Mouse (Mus musculus) limb, embryonic 15.5 days (tissue): Measurements from ENCODE around the gene Pgbd5. TPM values are rescaled to one million over a fixed set of nuclear protein-coding genes. Genes with fewer than 3 reads are reported as not detected.
"Not testable (repeated sequence)": the region's sequence is repeated elsewhere in the genome, so short reads cannot be mapped to it uniquely, and the experiment has no call there.

ENCODE experiments used
- ATAC-seq: fragments of 200-750 bp; cut with Nextera tagmentation; 2 replicates; pipeline ENCODE4 v1.8.0; 2017; ENCODE audit warnings: low read depth, moderate TSS enrichment; ENCODE audit not compliant: insufficient number of reproducible peaks, low FRiP score, low TSS enrichment
- H3K27ac ChIP-seq: fragments of 300-500 bp; sonication (generic); 2 replicates; pipeline ENCODE4 v1.5.1; 2015; ENCODE audit warnings: moderate library complexity, mild to moderate bottlenecking, inconsistent platforms
- H3K27me3 ChIP-seq: fragments of 300-500 bp; sonication (generic); 2 replicates; pipeline ENCODE4 v1.6.1; 2015; ENCODE audit warnings: inconsistent platforms
- H3K36me3 ChIP-seq: fragments of 300-500 bp; sonication (generic); 2 replicates; pipeline ENCODE4 v1.6.1; 2015; ENCODE audit warnings: inconsistent platforms
- H3K4me1 ChIP-seq: fragments of 300-500 bp; sonication (generic); 2 replicates; pipeline ENCODE4 v1.6.1; 2015; ENCODE audit warnings: inconsistent platforms
- H3K4me2 ChIP-seq: fragments of 300-500 bp; sonication (generic); 2 replicates; pipeline ENCODE4 v1.6.1; 2015; ENCODE audit warnings: mild to moderate bottlenecking, inconsistent platforms
- H3K4me3 ChIP-seq: fragments of 300-500 bp; sonication (generic); 2 replicates; pipeline ENCODE4 v1.5.1; 2015; ENCODE audit warnings: mild to moderate bottlenecking, inconsistent platforms
- H3K9ac ChIP-seq: fragments of 300-500 bp; sonication (generic); 2 replicates; pipeline ENCODE4 v1.6.1; 2015; ENCODE audit warnings: inconsistent platforms
- H3K9me3 ChIP-seq: fragments of 300-500 bp; sonication (generic); 2 replicates; pipeline ENCODE4 v1.6.1; 2016; ENCODE audit warnings: inconsistent platforms
- WGBS: fragments of 180-500 bp; shearing (Covaris S2); methylation state at CpG from one replicate; pipeline ENCODE4 v1.1.7; 2015; 5-methylcytosine and 5-hydroxymethylcytosine counted together
- polyA plus RNA-seq: library from polyadenylated mRNA; unstranded; fragments of >200 nt; fragmentation: Nextera tagmentation; extraction: Ambion mirVana; gene quantifications from 2 replicates; pipeline ENCODE4 v1.2.1, GENCODE M21; 2015

Gene Pgbd5
- polyA plus RNA-seq, 1 experiment from 2014 or later = 2.3 TPM

DNA sequence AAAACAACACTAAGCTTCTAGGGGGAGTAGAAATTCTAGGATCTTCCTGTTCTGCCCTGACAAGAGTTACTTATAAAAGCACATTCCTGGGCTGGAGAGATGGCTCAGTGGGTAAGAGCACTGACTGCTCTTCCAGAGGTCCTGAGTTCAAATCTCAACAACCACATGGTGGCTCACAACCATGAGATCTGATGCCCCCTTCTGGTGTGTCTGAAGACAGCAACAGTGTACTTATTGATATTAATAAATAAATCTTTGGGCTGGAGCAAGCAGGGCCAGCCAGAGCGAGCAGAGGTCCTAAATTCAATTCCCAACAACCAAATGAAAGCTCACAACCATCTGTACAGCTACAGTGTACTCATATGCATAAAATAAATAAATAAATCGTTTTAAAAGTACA lies 10.7 kb downstream of the Pgbd5 start:
- H3K9me3 ChIP-seq, H3K27ac ChIP-seq, H3K4me2 ChIP-seq, H3K36me3 ChIP-seq, ATAC-seq, H3K4me3 ChIP-seq, H3K9ac ChIP-seq: not testable (repeated sequence)
- 49% methylated on average over 2 of the region's 2 CpGs for WGBS
- Histone ChIP-seq H3K27me3 (peaks cover 32% of the 10 kb centered on the region), H3K4me1 (peaks cover 26% of the 10 kb centered on the region)

DNA sequence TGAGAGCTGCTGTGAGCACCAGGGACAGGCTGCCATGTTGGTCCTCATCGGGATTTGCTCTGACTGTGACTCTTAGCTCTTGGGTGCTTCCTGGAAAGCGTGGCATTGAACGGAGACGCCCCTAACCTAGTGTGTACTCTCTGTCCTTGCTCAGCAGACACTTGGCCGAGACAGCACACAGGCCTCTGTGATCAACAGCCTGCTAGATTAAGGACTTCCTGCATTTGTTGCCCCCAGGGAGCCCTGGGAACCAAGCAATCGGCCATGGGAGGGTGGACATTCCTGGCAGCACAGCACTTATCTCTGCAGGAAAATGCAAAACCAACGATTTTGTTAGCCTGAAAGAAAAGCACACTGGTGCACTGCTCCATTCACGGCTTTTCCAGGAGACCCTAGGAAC lies 18.0 kb downstream of the Pgbd5 start:
- Histone ChIP-seq H3K4me3 (no peak overlapping the region), H3K4me2 (no peak overlapping the region), H3K9ac (no peak overlapping the region), H3K9me3 (no peaks in the 10 kb centered on the region), H3K36me3 (no peaks in the 10 kb centered on the region), H3K27ac (no peak overlapping the region), H3K4me1 (0 out of 2 replicates have a peak, but pooled peaks cover 4% of the 10 kb centered on the region), H3K27me3 (no peaks in the 10 kb centered on the region)
- 45% methylated on average over 8 of the region's 8 CpGs for WGBS
- no peak for ATAC-seq

DNA sequence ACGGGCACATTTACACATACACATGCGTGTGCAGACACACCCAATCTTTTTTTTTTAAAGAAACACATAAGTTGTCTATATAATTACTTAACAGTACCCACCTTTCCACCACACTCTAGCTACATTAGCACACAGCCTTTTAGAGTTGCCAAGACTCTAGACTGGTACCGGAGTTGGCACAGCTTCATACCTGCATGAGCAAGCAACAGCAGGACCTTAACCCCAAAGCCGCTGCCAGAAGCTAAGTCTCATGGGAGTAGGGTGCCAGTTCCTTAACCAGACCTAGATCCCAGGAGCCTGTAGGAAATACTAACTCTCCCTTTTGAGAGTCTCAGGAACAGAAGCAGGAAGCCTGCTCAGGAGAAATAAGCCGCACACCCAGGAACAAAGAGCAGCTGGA lies 20.5 kb downstream of the Pgbd5 start:
- Histone ChIP-seq H3K27me3 (no peaks in the 10 kb centered on the region), H3K9ac (no peak overlapping the region), H3K27ac (no peak overlapping the region), H3K4me2 (no peak overlapping the region), H3K36me3 (no peaks in the 10 kb centered on the region), H3K4me1 (0 out of 2 replicates have a peak, but pooled peaks cover 4% of the 10 kb centered on the region), H3K9me3 (no peaks in the 10 kb centered on the region), H3K4me3 (no peak overlapping the region)
- WGBS = 92% methylated on average over 5 of the region's 5 CpGs
- ATAC-seq = no peak

DNA sequence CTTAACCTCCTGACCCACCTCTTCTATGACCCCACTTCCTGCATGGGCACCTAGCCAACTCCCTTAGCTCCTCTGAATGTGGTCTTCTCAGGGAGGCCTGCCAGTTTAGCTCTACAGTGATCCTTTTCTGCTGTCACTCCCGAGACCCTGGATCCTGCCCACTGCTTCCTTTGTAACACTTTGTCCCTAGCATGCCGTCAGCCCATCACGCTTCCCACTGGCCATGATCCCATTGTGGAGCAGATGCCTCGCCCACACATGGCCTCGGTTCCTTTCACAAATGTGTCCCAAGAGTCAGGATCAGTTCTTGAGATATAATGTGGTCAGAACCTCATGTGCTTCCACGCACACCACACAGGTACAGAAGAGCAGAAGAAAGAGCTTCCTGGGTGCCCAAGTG lies 21.3 kb downstream of the Pgbd5 start:
- Histone ChIP-seq H3K9ac (no peak overlapping the region), H3K36me3 (no peaks in the 10 kb centered on the region), H3K4me2 (no peak overlapping the region), H3K27me3 (no peaks in the 10 kb centered on the region), H3K4me3 (no peak overlapping the region), H3K27ac (no peak overlapping the region), H3K4me1 (0 out of 2 replicates have a peak, but pooled peaks cover 4% of the 10 kb centered on the region), H3K9me3 (no peaks in the 10 kb centered on the region)
- ATAC-seq = no peak
- 76% methylated on average over 6 of the region's 6 CpGs for WGBS

DNA sequence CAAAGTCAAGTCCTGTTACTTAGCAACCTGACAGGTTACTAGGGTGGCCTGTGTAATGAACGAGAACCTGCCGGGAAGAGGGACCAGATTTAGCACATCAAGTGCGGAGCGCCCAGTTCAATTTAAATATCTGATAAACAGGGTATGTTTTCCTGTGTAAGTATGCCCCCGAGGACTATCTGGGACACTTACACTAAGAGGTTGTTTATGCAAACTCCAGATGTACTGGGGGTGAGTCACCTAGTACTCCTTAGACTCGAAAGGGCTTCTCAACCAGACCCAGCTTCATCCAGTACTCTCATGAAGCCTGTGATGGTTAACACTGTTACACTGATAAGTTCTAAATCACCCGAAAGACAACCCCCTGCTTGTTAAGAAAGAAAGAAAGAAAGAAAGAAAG lies 22.8 kb downstream of the Pgbd5 start:
- Histone ChIP-seq H3K9me3 (no peaks in the 10 kb centered on the region), H3K4me1 (0 out of 2 replicates have a peak, but pooled peaks cover 3% of the 10 kb centered on the region), H3K9ac (no peak overlapping the region), H3K27me3 (no peaks in the 10 kb centered on the region), H3K4me3 (no peak overlapping the region), H3K27ac (no peak overlapping the region), H3K36me3 (no peaks in the 10 kb centered on the region), H3K4me2 (no peak overlapping the region)
- 56% methylated on average over 7 of the region's 7 CpGs for WGBS
- no peak for ATAC-seq

DNA sequence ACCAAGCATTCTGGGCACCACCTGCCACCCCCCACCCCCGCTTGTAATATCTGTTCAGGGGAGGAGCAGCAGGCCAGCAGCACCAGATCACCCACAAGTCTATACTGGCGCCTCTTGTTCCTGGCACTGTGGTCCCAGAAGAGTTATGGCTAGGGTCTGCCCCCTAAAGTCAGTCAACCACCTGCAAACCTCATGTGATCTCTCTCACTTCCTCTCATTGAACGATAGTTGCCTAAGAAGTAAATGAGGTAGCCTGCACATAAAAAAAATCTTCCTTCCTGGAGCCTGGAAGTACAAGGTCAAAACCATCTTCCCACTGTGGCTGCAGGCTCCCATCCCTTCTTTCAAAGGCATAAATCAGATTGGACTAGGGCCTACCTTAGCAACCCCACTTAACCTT lies 23.7 kb downstream of the Pgbd5 start:
- H3K27me3 ChIP-seq = no peaks in the 10 kb centered on the region
- H3K9ac ChIP-seq = no peak overlapping the region
- H3K27ac ChIP-seq = no peak overlapping the region
- no peaks in the 10 kb centered on the region for H3K9me3 ChIP-seq
- H3K4me3 ChIP-seq = no peak overlapping the region
- ATAC-seq = no peak
- 55% methylated on average over 3 of the region's 3 CpGs for WGBS
- no peak overlapping the region for H3K4me2 ChIP-seq
- H3K4me1 ChIP-seq = no peaks in the 10 kb centered on the region
- H3K36me3 ChIP-seq = no peaks in the 10 kb centered on the region

DNA sequence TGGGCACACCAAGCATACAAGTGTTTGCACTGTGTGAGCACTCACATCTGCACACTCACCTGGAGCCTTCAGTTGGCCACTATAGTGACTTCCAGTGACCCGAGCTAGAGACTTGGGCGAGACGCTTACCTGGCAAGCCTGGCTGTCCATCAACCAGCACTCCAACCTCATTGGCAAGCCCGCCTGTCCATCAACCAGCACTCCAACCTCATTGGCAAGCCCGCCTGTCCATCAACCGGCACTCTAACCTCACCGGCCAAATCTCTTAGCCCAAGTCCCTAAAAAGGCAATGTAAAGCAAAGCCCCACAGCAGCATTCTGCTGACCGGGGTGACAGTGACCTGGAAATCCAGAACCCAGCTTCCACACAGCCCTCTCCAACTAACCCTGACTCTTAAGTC lies 24.5 kb downstream of the Pgbd5 start:
- no peaks in the 10 kb centered on the region for H3K27me3 ChIP-seq
- ATAC-seq = no peak
- H3K4me1 ChIP-seq = no peaks in the 10 kb centered on the region
- H3K27ac ChIP-seq = no peak overlapping the region
- H3K4me3 ChIP-seq = no peak overlapping the region
- no peaks in the 10 kb centered on the region for H3K36me3 ChIP-seq
- H3K4me2 ChIP-seq = no peak overlapping the region
- 92% methylated on average over 8 of the region's 8 CpGs for WGBS
- no peak overlapping the region for H3K9ac ChIP-seq
- no peaks in the 10 kb centered on the region for H3K9me3 ChIP-seq

DNA sequence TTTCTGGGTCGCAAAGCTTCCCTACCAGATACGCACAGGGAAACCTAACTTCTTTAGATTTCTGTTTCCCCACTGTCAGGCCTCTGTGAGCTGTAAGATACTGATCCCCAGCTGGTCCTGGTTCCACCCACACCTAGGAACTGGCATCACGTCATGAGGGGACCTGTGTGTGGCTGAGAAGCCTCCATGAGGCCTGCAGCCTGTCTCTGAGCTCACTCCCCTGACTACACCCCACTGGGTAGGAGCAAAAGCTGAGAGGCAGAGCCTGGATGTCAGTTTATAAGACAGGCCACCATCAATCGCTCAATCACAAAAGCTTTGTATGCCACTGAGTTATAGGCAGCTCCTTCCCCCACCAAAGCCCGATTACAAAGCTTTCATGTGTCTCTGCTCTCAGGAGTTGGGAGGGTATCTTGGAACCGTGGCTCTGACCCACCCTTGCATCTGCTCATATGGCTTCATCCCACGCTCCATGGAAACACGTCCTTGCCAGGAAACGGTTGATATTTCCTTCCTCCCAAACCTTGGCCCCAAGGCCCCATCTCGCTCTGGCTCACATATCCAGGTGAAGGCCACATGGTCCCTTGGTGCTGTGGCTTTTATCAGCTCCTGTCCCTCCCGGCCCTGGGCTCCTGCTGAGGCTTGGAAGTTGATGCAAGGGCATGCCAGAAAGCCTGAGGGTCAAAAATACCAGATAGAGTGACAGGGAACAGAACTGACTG lies 26.1 kb downstream of the Pgbd5 start:
- Histone ChIP-seq H3K27ac (no peak overlapping the region), H3K9me3 (no peaks in the 10 kb centered on the region), H3K4me3 (no peak overlapping the region), H3K4me1 (no peaks in the 10 kb centered on the region), H3K36me3 (no peaks in the 10 kb centered on the region), H3K4me2 (no peak overlapping the region), H3K27me3 (no peaks in the 10 kb centered on the region), H3K9ac (no peak overlapping the region)
- 67% methylated on average over 11 of the region's 11 CpGs for WGBS
- ATAC-seq = no peak

DNA sequence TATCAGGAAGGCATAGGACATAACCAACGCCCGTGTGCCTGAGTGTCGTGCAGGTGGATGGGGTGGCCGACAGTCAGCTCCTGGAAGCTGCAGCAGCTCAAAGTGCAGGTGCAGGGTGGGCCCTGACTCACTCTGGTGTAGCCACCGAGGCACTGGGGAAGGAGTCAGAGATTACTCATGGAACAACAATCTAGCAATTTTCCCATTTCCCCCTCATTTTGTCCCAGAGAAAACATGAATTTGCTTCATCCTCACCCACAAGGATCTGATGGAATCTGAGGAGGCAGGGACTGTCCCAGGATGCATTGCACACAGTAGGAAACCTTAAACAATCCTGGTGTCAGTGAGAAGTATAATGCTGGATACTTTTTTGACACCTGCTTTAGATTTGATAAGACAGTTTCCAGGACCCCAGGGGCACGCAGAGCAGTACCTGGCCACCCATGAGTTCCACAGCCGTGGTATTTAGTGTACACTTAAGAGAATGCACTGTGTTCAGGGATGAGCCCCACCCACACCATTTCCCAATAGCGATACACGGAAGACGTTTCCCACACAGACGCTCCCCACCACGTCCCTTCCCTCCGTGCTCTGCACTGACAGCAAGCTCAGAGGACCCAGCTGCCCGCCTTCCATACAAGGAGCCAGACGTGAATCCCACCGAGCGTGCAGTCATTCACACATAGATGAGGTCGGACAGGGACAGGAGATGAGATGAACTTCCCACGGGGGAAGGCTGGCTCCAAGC lies 26.8 kb downstream of the Pgbd5 start:
- Histone ChIP-seq H3K27me3 (no peaks in the 10 kb centered on the region), H3K36me3 (no peaks in the 10 kb centered on the region), H3K4me2 (no peak overlapping the region), H3K9ac (no peak overlapping the region), H3K27ac (no peak overlapping the region), H3K9me3 (no peaks in the 10 kb centered on the region), H3K4me1 (no peaks in the 10 kb centered on the region), H3K4me3 (no peak overlapping the region)
- 75% methylated on average over 19 of the region's 19 CpGs for WGBS
- no peak for ATAC-seq

DNA sequence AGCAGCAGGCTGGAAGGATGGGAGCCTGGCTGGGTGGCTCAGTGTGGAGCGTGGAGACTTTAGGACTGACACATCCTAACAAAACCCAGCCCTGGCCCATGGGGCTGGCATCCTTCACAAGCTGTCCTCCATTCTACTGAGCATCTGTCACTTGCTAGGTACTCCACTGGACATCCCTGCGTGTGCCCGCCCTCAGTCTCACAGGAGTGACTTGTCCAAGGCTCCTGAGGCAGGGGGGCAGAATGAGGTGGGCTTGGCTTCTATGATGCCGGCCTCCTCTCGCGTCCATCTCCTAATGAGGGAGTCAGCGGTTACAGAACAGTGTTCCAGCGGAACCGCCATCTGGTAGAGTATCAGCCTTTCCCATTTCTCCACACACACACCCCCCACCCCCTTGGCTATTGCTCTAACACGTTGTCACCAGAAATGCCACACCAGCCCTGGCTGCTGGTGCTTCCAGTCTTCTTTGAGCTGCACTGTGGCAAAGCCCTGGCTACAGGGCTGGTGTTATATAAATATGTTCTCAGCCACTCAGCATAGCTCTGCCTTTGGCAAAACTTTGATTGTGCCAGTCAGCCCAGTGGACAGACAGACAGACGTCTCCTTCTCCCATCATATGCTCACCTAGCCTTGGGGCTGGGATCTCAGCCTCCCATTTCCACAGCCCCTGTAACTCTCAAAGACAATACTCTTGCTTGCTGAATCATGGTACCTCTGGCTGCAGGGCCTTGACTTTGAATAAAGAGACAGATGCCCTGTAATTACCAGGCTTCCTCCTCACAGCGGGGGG lies 34.8 kb downstream of the Pgbd5 start:
- H3K27me3 ChIP-seq = no peaks in the 10 kb centered on the region
- 59% methylated on average over 11 of the region's 12 CpGs for WGBS
- H3K9me3 ChIP-seq = no peaks in the 10 kb centered on the region
- no peak overlapping the region for H3K4me2 ChIP-seq
- H3K4me3 ChIP-seq = no peak overlapping the region
- no peak overlapping the region for H3K9ac ChIP-seq
- H3K27ac ChIP-seq = no peak overlapping the region
- ATAC-seq = no peak
- no peaks in the 10 kb centered on the region for H3K36me3 ChIP-seq
- H3K4me1 ChIP-seq = 0 out of 2 replicates have a peak, but pooled peaks cover 3% of the 10 kb centered on the region

DNA sequence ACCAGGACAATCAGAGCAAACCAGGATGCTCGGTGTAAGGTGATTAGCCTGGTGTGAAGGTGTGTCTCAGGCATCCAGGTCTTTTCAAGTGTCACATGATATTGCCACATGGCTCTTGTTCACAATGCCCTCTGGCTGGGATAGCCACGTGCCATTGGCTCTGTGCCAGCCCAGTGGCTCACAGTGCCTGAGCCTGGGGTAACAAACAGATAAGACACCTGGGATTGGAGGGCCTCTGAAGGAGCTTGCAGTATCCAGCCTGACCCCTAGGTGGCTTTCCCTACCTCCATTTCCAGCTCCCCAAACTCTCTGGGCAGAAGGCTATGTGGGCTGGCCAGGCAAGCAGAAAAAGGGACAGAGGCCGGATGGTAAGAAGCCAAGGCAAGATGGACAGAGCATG lies 35.6 kb downstream of the Pgbd5 start:
- Histone ChIP-seq H3K4me1 (0 out of 2 replicates have a peak, but pooled peaks cover 3% of the 10 kb centered on the region), H3K9ac (no peak overlapping the region), H3K27ac (no peak overlapping the region), H3K36me3 (no peaks in the 10 kb centered on the region), H3K27me3 (no peaks in the 10 kb centered on the region), H3K9me3 (no peaks in the 10 kb centered on the region), H3K4me2 (no peak overlapping the region), H3K4me3 (no peak overlapping the region)
- 36% methylated on average over 3 of the region's 3 CpGs for WGBS
- ATAC-seq = peak; percentile 12; the same call in 1 of the 2 replicates

DNA sequence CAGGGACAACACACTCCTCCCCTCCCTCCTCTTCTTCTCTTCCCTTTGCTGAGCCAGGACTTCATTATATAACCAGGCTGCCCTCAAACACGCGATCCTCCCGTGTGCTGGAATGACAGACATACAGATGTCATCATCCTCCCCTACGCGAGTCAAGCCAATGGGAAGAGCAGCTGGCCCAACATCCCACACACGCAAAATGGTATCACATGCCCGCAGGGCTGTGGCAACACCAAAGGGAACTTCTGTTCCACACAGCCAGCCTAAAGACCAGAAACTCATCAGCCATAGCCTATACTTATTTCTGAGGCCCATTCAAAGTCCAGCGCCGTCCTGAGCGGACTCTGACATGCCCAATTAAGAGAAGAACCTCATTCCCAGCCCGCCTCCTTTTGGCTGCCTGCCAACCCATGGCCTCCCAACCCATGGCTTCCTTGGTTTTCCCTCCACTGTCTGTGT lies 40.0 kb downstream of the Pgbd5 start:
- no peak overlapping the region for H3K4me3 ChIP-seq
- peaks cover 10% of the 10 kb centered on the region for H3K4me1 ChIP-seq
- no peaks in the 10 kb centered on the region for H3K36me3 ChIP-seq
- 74% methylated on average over 11 of the region's 11 CpGs for WGBS
- no peak overlapping the region for H3K4me2 ChIP-seq
- ATAC-seq = no peak
- no peak overlapping the region for H3K9ac ChIP-seq
- no peak overlapping the region for H3K27ac ChIP-seq
- no peaks in the 10 kb centered on the region for H3K9me3 ChIP-seq
- H3K27me3 ChIP-seq = no peaks in the 10 kb centered on the region
